Mouse (Mus musculus) forebrain, embryonic 10.5 days (tissue): ENCODE data around the gene Slc18a2. TPM values are rescaled to one million over a fixed set of nuclear protein-coding genes. Genes with fewer than 3 reads are reported as not detected.

Experiments
- DNase-seq: peaks from one replicate; pipeline ENCODE4 v3.0.0-alpha.2; 2017; ENCODE audit warnings: low spot score; ENCODE audit errors: extremely low spot score
- H3K27ac ChIP-seq: fragments of 300-500 bp; sonication (generic); 2 replicates; pipeline ENCODE4 v1.5.1; 2016; ENCODE audit warnings: mild to moderate bottlenecking
- H3K27me3 ChIP-seq: fragments of 300-500 bp; sonication (generic); 2 replicates; pipeline ENCODE4 v1.6.1; 2016; ENCODE audit warnings: mild to moderate bottlenecking; ENCODE audit not compliant: poor library complexity, severe bottlenecking
- H3K36me3 ChIP-seq: fragments of 300-500 bp; sonication (generic); replicated peaks from 2 replicates; pipeline ENCODE4 v1.6.1; 2016; ENCODE audit warnings: mild to moderate bottlenecking, moderate library complexity
- H3K4me1 ChIP-seq: fragments of 300-500 bp; sonication (generic); 2 replicates; pipeline ENCODE4 v1.6.1; 2016
- H3K4me3 ChIP-seq: fragments of 300-500 bp; sonication (generic); 2 replicates; pipeline ENCODE4 v1.5.1; 2016; ENCODE audit warnings: mild to moderate bottlenecking, moderate library complexity
- H3K9me3 ChIP-seq: fragments of 300-500 bp; sonication (generic); 2 replicates; pipeline ENCODE4 v1.6.1; 2016; ENCODE audit warnings: mild to moderate bottlenecking, moderate library complexity
- WGBS: fragments of 180-500 bp; shearing (Covaris S2); methylation state at CpG from one replicate; pipeline ENCODE4 v1.1.7; 2016; 5-methylcytosine and 5-hydroxymethylcytosine counted together
- polyA plus RNA-seq: library from polyadenylated mRNA; unstranded; fragments of >200 nt; fragmentation: Nextera tagmentation; extraction: Ambion mirVana; gene quantifications from 2 replicates; pipeline ENCODE4 v1.2.1, GENCODE M21; 2016

Gene Slc18a2
- polyA plus RNA-seq, 1 experiment from 2014 or later, result 10.8 TPM

DNA sequence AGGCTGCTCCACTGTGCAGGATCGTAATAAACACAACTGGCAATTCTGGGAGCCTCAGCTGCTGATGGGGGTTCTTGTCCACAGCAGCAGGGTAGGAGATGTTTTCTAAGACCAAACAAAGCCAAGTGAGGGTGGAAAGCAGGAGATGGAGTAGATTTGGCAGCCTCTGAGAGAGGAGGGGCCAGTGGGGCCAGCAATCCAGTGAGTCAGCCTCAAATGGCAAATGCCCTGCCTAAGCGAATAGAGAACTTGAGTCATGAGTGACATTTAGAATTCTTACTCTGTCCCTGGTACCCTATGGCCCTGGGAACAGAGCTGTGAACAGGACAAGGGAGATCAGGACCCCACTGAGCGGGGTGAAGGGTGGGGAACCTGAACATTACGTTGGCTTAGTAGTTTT is 12.6 kb upstream of the Slc18a2 start:
- Histone ChIP-seq H3K36me3 (no peaks in the 10 kb centered on the region), H3K27ac (peak overlapping the region; percentile 3; the same call in 1 of the 2 replicates), H3K9me3 (no peaks in the 10 kb centered on the region), H3K4me3 (no peak overlapping the region), H3K4me1 (no peaks in the 10 kb centered on the region), H3K27me3 (0 out of 2 replicates have a peak, but pooled peaks cover 5% of the 10 kb centered on the region)
- DNase-seq, result no peak
- 83% methylated on average over 4 of the region's 4 CpGs for WGBS

DNA sequence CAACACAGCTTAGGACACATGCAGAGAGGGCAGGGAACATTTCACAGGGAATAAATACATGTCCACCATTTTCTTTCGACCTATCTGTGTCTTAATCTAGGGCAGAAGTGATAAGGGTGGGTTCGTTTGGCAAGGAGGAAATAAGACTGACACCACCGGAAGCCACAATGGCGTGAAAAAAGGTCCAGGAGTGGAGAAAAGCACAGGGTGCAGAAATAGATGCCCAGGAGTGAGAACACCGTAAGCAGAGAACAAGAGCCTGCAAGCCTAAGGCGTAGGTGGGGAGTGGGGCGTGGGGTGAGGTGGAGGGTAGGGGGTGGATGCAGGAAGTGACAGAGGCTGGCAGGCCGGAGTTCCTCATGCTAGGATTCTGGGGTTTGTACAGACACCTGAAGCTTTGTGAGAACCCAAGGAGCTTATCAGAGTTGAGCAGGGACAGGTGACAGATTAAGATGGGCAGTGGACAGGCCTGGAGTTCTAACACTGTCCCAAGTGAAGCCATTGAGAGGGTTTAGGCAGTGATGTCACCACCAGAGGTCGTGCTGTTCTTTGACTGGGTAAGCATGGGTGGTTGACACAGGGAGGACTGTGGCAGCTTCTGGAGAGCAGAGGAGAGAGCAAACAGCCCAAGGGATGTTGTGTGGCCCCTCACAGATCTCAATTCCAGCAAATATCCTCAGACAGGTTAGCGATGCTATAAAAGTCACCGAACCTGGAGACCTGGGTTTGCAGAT is 12.0 kb upstream of the Slc18a2 start:
- Histone ChIP-seq H3K36me3 (no peaks in the 10 kb centered on the region), H3K27me3 (0 out of 2 replicates have a peak, but pooled peaks cover 5% of the 10 kb centered on the region), H3K9me3 (no peaks in the 10 kb centered on the region), H3K27ac (no peak overlapping the region), H3K4me3 (no peak overlapping the region), H3K4me1 (no peaks in the 10 kb centered on the region)
- WGBS, result 81% methylated on average over 11 of the region's 11 CpGs
- DNase-seq, result no peak

DNA sequence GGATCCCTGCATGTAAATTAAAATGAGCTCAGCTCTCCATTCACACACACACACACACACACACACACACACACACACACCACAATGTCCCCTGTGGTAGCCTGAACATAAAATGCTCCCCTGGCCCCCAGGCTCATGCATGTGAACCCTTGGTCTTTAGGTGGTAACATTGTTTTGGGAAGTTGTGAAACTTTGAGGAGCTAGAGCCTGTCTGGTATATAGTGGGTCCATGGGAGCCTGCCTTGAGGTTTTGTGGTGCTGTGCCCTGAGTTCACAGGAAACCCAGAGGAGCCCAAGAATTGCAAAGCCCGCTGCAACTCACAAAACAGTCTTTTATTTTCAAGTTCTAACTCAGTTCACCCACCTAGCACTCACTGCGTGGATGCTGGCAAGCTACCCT is 8.0 kb upstream of the Slc18a2 start:
- Histone ChIP-seq H3K9me3 (no peaks in the 10 kb centered on the region), H3K27me3 (0 out of 2 replicates have a peak, but pooled peaks cover 5% of the 10 kb centered on the region), H3K4me1 (no peaks in the 10 kb centered on the region), H3K27ac (no peak overlapping the region), H3K36me3 (no peaks in the 10 kb centered on the region), H3K4me3 (no peak overlapping the region)
- no peak for DNase-seq
- WGBS, result 75% methylated on average over 2 of the region's 2 CpGs

DNA sequence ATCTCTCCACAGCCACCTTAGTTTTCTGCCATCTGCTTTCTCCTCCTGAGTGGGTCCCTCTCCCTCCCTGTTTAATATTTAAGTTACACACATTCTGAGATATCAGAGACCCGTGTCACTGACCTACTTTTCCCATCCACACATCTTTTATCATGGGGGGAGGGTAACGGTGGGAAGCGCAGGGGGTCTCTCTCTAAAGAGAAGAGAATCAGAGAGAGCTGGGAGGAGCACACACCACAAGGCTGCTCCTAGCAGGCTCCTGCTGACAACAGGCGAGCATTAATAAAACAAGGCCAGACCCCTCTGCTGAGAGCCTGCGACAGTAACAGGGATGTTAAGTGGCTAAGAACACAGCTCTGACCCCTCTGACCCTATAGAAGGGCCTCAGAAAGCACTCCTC is 1.1 kb upstream of the Slc18a2 start:
- peaks cover 50% of the 10 kb centered on the region for H3K27me3 ChIP-seq
- no peak overlapping the region for H3K27ac ChIP-seq
- H3K9me3 ChIP-seq, result no peaks in the 10 kb centered on the region; the same call in 1 of the 2 replicates
- DNase-seq, result no peak
- H3K4me1 ChIP-seq, result peaks cover 25% of the 10 kb centered on the region
- no peak overlapping the region for H3K4me3 ChIP-seq
- no peaks in the 10 kb centered on the region for H3K36me3 ChIP-seq
- WGBS, result 51% methylated on average over 5 of the region's 5 CpGs

DNA sequence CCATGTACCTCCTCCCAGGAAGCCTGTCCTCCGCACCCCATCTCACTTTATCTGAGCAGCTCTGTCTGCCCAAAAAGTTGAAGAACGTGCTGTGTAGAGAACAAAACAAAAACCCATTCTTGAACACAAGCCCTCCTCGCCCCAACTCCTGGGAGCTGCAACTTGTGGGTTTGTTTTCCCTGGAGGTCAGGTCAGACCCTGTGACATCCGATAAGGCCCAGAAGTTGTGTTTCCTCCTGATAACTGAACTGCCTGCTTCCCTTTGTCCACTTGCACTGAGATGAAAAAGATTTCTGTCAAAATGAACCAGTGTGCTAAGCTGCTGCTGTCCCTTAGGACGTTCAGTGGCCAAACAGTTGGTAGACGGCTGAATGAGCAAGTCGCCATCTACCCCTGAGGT is 908 bp downstream of the Slc18a2 start:
- DNase-seq, result peak; percentile 19
- peak overlapping the region; percentile 60 for H3K4me3 ChIP-seq
- H3K27me3 ChIP-seq, result peaks cover 54% of the 10 kb centered on the region
- H3K4me1 ChIP-seq, result peaks cover 43% of the 10 kb centered on the region
- no peaks in the 10 kb centered on the region for H3K36me3 ChIP-seq
- no peaks in the 10 kb centered on the region; the same call in 1 of the 2 replicates for H3K9me3 ChIP-seq
- H3K27ac ChIP-seq, result no peak overlapping the region; the same call in 1 of the 2 replicates
- WGBS, result 45% methylated on average over 7 of the region's 7 CpGs

DNA sequence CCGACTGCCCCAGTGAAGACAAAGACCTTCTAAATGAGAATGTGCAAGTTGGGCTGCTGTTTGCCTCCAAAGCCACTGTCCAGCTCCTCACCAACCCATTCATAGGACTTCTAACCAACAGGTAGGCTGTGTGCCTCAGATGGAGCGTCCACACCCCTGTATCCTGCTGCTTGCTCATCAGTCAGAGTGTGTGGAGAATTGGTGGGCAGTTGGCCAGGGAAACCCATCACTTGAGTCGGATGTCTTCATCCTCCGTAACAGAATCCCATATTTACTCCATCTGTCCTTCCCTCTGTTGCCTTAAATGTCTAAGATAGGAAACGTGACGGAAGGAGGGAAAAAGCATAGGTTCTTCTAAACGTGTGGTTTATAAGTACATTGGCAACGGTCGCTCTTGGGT is 2.5 kb downstream of the Slc18a2 start:
- H3K36me3 ChIP-seq, result no peaks in the 10 kb centered on the region
- no peak overlapping the region for H3K4me3 ChIP-seq
- no peak for DNase-seq
- H3K9me3 ChIP-seq, result no peaks in the 10 kb centered on the region
- no peak overlapping the region for H3K27ac ChIP-seq
- H3K4me1 ChIP-seq, result peaks cover 56% of the 10 kb centered on the region
- WGBS, result 89% methylated on average over 9 of the region's 9 CpGs
- peaks cover 54% of the 10 kb centered on the region for H3K27me3 ChIP-seq

DNA sequence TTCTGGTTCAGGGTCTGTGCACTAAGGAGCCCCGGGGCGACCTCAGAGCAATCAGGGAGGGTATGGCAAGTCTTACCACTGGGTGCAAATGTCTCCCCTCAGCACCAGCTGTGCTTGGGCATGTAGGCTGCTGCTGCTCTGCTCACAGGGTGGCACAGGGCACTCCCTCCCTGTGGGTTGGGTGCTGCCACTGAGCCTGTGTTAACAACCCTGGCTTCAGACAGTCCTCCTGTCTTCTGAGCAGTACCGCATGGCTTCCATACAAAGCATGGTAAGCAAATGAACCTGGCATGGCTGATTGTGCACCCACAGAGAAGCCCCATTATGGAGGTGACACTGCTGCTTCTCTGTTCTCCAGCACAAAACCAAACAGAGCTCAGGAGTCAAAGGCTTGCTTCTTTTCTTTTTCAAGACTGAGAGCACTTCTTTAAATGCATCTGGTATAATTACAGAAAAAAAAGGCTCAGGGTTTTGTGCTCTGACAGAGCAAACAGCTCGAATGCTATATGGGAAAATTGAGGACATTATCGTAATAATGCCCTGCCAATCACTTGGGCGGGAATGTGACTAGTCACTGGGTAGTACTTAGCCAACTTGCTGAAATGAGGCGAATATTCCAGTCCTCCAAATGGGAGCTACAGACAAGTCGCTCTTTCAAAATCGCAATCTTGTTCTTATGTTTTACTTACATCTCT is 4.3 kb downstream of the Slc18a2 start:
- Histone ChIP-seq H3K9me3 (no peaks in the 10 kb centered on the region), H3K27me3 (peaks cover 42% of the 10 kb centered on the region), H3K4me1 (peaks cover 49% of the 10 kb centered on the region), H3K4me3 (no peak overlapping the region), H3K36me3 (no peaks in the 10 kb centered on the region), H3K27ac (0 out of 2 replicates have a peak overlapping the region, but pooled peaks have one; percentile 4)
- no peak for DNase-seq
- WGBS, result 66% methylated on average over 9 of the region's 9 CpGs

DNA sequence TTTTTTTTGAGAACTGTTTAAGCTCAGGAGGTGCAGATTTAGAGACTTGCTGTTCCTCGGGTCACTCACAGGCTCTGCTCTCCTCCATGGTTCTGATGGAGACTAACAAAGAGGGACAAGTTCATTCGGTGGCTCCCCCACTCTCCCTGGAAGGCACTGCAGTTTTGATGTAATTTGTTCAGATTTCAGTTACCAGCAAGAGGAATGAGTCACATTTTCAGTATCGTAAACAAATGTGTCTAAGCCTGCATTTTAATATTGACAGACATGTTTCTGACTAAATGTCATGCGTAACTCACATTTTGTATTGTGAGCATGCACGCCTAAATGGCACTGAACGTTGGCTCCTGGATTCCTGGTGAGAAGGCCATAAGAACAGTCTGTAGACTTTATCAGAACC is 5.2 kb downstream of the Slc18a2 start:
- Histone ChIP-seq H3K27ac (0 out of 2 replicates have a peak overlapping the region, but pooled peaks have one; percentile 2), H3K9me3 (no peaks in the 10 kb centered on the region), H3K36me3 (no peaks in the 10 kb centered on the region), H3K27me3 (peaks cover 32% of the 10 kb centered on the region), H3K4me3 (no peak overlapping the region), H3K4me1 (peaks cover 40% of the 10 kb centered on the region)
- DNase-seq, result no peak
- WGBS, result 70% methylated on average over 6 of the region's 6 CpGs

DNA sequence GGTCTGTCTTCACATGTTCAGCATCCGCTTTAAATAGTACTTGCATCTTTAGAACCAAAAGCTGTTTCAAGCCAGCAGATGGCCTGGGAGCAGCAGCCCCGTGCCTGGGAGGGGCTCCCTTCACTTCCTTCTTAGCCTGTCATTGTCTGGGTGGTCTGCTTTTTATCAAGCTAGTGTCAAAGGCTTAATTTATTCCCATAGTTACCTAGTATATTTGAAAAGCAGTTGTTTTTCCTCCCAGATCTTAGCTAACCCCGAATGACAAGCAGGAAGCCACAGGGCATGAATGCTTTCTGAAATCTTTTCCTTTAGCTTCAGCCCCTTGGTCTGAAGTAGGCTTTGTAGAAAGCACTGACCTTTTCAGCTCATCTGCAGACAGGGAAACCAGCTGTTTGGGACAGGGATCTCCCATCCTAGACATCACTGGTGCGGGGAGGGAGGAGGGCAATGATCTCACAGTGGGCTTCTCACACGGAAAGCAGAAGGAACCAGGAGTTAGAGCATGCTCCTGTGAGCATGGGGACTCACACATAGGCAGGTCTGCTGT is 6.8 kb downstream of the Slc18a2 start:
- H3K4me3 ChIP-seq, result no peak overlapping the region
- H3K9me3 ChIP-seq, result no peaks in the 10 kb centered on the region
- H3K4me1 ChIP-seq, result peaks cover 32% of the 10 kb centered on the region
- H3K36me3 ChIP-seq, result no peaks in the 10 kb centered on the region
- DNase-seq, result no peak
- no peak overlapping the region for H3K27ac ChIP-seq
- H3K27me3 ChIP-seq, result peaks cover 16% of the 10 kb centered on the region
- 28% methylated on average over 5 of the region's 5 CpGs for WGBS

DNA sequence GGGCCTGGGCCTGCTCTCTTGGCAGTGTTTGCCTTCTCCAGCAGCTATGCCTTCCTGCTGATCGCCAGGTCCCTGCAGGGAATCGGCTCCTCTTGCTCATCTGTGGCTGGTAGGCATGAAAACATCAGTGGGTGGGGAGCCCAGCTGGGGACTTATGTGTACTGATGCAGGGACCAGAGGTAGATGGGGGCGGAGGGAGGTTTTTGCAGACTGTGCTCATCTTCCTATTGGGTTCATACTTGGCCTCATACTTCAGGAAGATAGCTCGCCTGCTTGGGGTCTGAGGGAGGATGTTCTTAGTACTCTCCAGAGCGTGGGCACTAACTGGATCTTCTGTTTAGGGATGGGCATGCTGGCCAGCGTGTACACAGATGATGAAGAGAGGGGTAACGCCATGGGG is 12.5 kb downstream of the Slc18a2 start:
- Histone ChIP-seq H3K9me3 (no peaks in the 10 kb centered on the region), H3K4me1 (no peaks in the 10 kb centered on the region), H3K27ac (no peak overlapping the region), H3K4me3 (no peak overlapping the region), H3K27me3 (no peaks in the 10 kb centered on the region), H3K36me3 (no peaks in the 10 kb centered on the region)
- no peak for DNase-seq
- 89% methylated on average over 7 of the region's 7 CpGs for WGBS

DNA sequence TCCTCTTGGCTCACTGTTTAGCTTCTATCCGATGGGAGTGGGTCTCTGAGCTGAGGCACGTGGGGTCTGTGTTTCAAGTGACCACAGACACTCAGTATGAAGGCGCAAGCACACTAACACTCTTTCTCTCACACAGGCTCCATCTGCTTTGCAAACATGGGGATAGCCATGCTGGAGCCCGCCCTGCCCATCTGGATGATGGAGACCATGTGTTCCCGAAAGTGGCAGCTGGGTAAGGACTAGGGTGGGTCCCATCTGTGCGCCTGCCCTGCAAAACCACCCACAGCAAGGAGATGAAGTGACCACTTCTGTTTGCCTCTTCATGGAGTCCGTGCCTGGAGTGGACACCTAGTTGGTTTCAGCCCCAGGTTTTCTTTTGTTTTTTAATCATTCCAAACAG is 15.7 kb downstream of the Slc18a2 start:
- Histone ChIP-seq H3K4me3 (no peak overlapping the region), H3K36me3 (peaks cover 6% of the 10 kb centered on the region; the same call in 1 of the 2 replicates), H3K27ac (no peak overlapping the region), H3K4me1 (no peaks in the 10 kb centered on the region), H3K27me3 (no peaks in the 10 kb centered on the region), H3K9me3 (no peaks in the 10 kb centered on the region)
- no peak for DNase-seq
- WGBS, result 92% methylated on average over 7 of the region's 7 CpGs

DNA sequence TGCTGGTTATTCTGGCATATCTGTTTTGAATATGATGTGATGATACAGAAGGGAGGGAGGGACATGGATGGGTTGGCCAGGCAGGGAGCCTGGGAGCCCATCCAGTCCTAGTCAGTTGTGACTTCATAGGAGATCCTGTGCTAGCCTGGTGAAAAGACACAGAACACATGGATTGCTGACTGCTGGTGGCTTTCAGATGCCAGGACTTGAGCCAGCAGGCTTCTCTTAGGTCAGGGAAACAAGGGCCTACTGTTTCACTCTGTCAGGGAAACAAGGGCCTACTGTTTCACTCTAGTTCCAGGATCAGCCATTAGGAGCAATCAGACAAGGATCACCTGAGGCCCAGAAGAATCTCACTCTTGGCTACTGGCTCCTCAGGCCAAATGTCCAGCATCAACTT is 20.1 kb downstream of the Slc18a2 start:
- no peak for DNase-seq
- Histone ChIP-seq H3K4me3 (no peak overlapping the region), H3K4me1 (no peaks in the 10 kb centered on the region), H3K36me3 (peaks cover 6% of the 10 kb centered on the region; the same call in 1 of the 2 replicates), H3K27ac (no peak overlapping the region), H3K27me3 (no peaks in the 10 kb centered on the region), H3K9me3 (no peaks in the 10 kb centered on the region)

DNA sequence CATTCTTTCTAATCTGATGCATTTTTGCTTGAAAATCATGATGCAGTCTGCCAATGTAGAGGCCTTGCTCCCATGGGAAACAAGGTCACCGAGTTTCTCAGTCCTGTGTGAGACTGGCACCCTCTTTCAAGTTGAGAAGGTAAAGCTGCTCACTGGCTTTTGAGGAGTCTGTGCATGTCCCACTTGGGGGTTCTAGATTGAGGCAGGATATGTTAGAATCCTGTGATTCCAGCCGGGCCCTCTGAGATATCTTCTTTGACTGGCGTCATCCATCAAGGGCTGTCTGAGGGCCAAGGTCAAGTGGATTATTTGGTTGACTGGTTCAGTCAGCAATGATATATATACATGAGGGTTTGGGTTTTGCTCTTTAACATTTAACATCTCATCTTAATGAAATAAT is 21.3 kb downstream of the Slc18a2 start:
- Histone ChIP-seq H3K36me3 (peaks cover 6% of the 10 kb centered on the region; the same call in 1 of the 2 replicates), H3K9me3 (no peaks in the 10 kb centered on the region), H3K27me3 (no peaks in the 10 kb centered on the region), H3K4me1 (no peaks in the 10 kb centered on the region), H3K4me3 (no peak overlapping the region), H3K27ac (no peak overlapping the region)
- 93% methylated on average over 3 of the region's 3 CpGs for WGBS
- DNase-seq, result no peak
